Mouse (Mus musculus) spleen, adult 2 months (tissue): ENCODE measurements around the gene Gm32742.

Source experiments
- CTCF ChIP-seq: fragments of 200-500 bp; IDR thresholded peaks from 2 replicates; pipeline ENCODE4 v1.5.1; 2011; ENCODE audit warnings: mild to moderate bottlenecking, inconsistent platforms; ENCODE audit not compliant: insufficient read depth, insufficient read length, insufficient replicate concordance; ENCODE audit errors: extremely low read depth
- POLR2A ChIP-seq: fragments of 200-500 bp; IDR thresholded peaks from 2 replicates; pipeline ENCODE4 v1.6.1; 2011; ENCODE audit warnings: low read depth, low read length, inconsistent platforms

- TF ChIP-seq CTCF (no peak), POLR2A (no peak)
These were observed 83.7 kb downstream of the Gm32742 start for GRCm38 (mm10) chr9:51081614-51082013.
